Mouse (Mus musculus) ES-Bruce4 (cell line): ENCODE data around the gene Nup205.

Experiments
- CTCF ChIP-seq: IDR thresholded peaks from one replicate; pipeline ENCODE4 v1.8.1; 2011; ENCODE audit warnings: low read depth, low read length
- EP300 ChIP-seq: IDR thresholded peaks from 2 replicates; pipeline ENCODE4 v1.6.1; 2011; ENCODE audit warnings: low read depth, low read length; ENCODE audit not compliant: insufficient read depth
- POLR2A ChIP-seq: IDR thresholded peaks from one replicate; pipeline ENCODE4 v1.8.1; 2011; ENCODE audit warnings: low read length; ENCODE audit not compliant: insufficient read depth

GRCm38 (mm10) chr6:35176979-35177649 lies at the start of gene Nup205:
- TF ChIP-seq CTCF (no peak), POLR2A (no peak), EP300 (0 out of 2 replicates have a peak, but pooled peaks have one; percentile 19)
